Mouse (Mus musculus): Measurements from ENCODE around the gene Efcab5. TPM values are rescaled to one million over a fixed set of nuclear protein-coding genes. Genes with fewer than 3 reads are reported as not detected.
"Not testable (repeated sequence)": the region's sequence is repeated elsewhere in the genome, so short reads cannot be mapped to it uniquely, and the experiment has no call there.

Gene Efcab5
- polyA plus RNA-seq, 1 experiment from 2014 or later = 0.79 TPM

GRCm38 (mm10) chr11:77174531-77174930 lies 14.2 kb downstream of the Efcab5 start:
- Histone ChIP-seq H3K4me1 (no peaks in the 10 kb centered on the region), H3K9me3 (replicated peaks) (no peaks in the 10 kb centered on the region), H3K36me3 (no peaks in the 10 kb centered on the region), H3K27ac (replicated peaks) (no peak overlapping the region), H3K4me3 (replicated peaks) (no peak overlapping the region), H3K9ac (no peak overlapping the region), H3K4me2 (replicated peaks) (no peak overlapping the region), H3K27me3 (no peaks in the 10 kb centered on the region)
- no peak for ATAC-seq (ENCODE audit: insufficient number of reproducible peaks, low FRiP score, low TSS enrichment, low read depth)
- WGBS = 52% methylated on average over 7 of the region's 7 CpGs

GRCm38 (mm10) chr11:77173731-77174130 lies 15.0 kb downstream of the Efcab5 start:
- no peak overlapping the region for H3K4me2 ChIP-seq (replicated peaks)
- no peak for ATAC-seq (ENCODE audit: insufficient number of reproducible peaks, low FRiP score, low TSS enrichment, low read depth)
- H3K4me3 ChIP-seq (replicated peaks) = no peak overlapping the region
- 45% methylated on average over 4 of the region's 4 CpGs for WGBS
- no peaks in the 10 kb centered on the region for H3K27me3 ChIP-seq
- H3K36me3 ChIP-seq = no peaks in the 10 kb centered on the region
- H3K9me3 ChIP-seq (replicated peaks) = no peaks in the 10 kb centered on the region
- no peak overlapping the region for H3K27ac ChIP-seq (replicated peaks)
- H3K9ac ChIP-seq = no peak overlapping the region
- no peaks in the 10 kb centered on the region for H3K4me1 ChIP-seq

DNA sequence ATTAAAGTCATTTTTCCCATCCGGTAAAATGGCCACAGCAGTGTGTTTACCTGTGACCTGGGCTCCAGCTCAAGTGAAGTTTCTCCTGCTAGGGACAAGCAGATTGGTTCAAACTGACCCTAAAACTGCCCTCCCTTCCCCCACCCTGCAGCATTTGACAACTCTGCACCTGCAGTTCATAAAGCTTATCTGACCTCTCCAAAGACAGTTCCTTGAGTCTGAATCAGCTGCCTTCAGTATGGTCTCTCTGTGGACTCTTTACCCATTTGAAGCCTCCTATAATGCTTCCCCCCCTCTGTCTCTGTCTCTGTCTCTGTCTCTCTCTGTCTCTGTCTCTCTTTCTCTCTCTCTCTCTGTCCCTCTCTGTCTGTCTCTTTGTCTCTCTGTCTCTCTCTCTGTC lies 28.0 kb downstream of the Efcab5 start:
- Histone ChIP-seq H3K9ac (no peak overlapping the region), H3K9me3 (replicated peaks) (no peaks in the 10 kb centered on the region), H3K4me2 (replicated peaks) (no peak overlapping the region), H3K36me3 (no peaks in the 10 kb centered on the region), H3K4me3 (replicated peaks) (no peak overlapping the region), H3K27me3 (no peaks in the 10 kb centered on the region), H3K4me1 (no peaks in the 10 kb centered on the region), H3K27ac (replicated peaks) (no peak overlapping the region)
- no peak for ATAC-seq (ENCODE audit: insufficient number of reproducible peaks, low FRiP score, low TSS enrichment, low read depth)
- 83% methylated on average over 1 of the region's 1 CpGs for WGBS

DNA sequence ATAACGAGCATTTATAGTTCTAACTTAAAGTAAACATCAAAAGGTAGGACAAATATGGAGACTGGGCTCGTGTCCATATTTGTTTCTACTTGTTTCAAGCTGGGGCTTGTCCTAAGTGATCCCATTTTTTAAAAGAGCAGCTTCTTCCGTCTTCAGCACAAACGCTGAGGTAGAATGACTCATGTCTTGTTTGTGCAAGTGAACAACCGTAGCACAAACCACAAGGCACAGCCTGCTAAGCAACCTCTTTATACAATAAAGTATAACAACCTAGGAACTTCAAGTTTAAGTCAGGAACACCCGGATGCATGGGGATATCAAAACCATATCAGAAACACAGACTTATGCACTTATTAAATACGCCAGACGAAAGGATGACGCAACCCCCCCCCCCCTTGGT lies 28.4 kb downstream of the Efcab5 start:
- Histone ChIP-seq H3K9ac (no peak overlapping the region), H3K9me3 (replicated peaks) (no peaks in the 10 kb centered on the region), H3K4me1 (no peaks in the 10 kb centered on the region), H3K27ac (replicated peaks) (no peak overlapping the region), H3K4me2 (replicated peaks) (no peak overlapping the region), H3K4me3 (replicated peaks) (no peak overlapping the region), H3K27me3 (no peaks in the 10 kb centered on the region), H3K36me3 (no peaks in the 10 kb centered on the region)
- WGBS = 68% methylated on average over 9 of the region's 9 CpGs
- ATAC-seq (ENCODE audit: insufficient number of reproducible peaks, low FRiP score, low TSS enrichment, low read depth) = no peak

DNA sequence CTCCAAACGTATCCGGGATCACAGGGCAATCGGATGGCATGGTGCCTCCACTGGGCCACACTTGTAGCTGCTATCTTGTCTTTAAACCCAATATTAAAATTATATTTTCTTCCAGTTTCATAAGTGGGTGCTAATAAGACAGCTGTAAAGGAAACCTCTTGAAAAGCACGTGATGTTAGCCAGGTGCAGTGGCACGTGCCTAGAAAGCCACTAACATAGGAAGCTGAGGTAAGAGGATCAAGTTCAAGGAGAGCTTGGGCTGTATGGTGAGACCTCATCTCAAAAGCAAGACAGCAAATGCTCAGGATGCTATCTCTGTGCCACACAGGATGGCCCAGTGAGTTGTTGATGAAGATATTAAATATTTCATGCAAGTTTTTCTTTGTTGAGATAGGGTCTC lies 34.6 kb downstream of the Efcab5 start:
- Histone ChIP-seq H3K27ac (replicated peaks) (no peak overlapping the region), H3K27me3 (no peaks in the 10 kb centered on the region), H3K36me3 (no peaks in the 10 kb centered on the region), H3K9ac (no peak overlapping the region), H3K9me3 (replicated peaks) (no peaks in the 10 kb centered on the region), H3K4me1 (no peaks in the 10 kb centered on the region), H3K4me2 (replicated peaks) (no peak overlapping the region), H3K4me3 (replicated peaks) (no peak overlapping the region)
- WGBS = 67% methylated on average over 5 of the region's 5 CpGs
- ATAC-seq (ENCODE audit: insufficient number of reproducible peaks, low FRiP score, low TSS enrichment, low read depth) = no peak

GRCm38 (mm10) chr11:77150806-77151205 lies 38.0 kb downstream of the Efcab5 start:
- ATAC-seq (ENCODE audit: insufficient number of reproducible peaks, low FRiP score, low TSS enrichment, low read depth) = no peak
- Histone ChIP-seq H3K4me2 (replicated peaks) (no peak overlapping the region), H3K27me3 (no peaks in the 10 kb centered on the region), H3K27ac (replicated peaks) (no peak overlapping the region), H3K4me1 (no peaks in the 10 kb centered on the region), H3K36me3 (no peaks in the 10 kb centered on the region), H3K4me3 (replicated peaks) (no peak overlapping the region), H3K9ac (no peak overlapping the region), H3K9me3 (replicated peaks) (no peaks in the 10 kb centered on the region)
- 91% methylated on average over 6 of the region's 6 CpGs for WGBS

DNA sequence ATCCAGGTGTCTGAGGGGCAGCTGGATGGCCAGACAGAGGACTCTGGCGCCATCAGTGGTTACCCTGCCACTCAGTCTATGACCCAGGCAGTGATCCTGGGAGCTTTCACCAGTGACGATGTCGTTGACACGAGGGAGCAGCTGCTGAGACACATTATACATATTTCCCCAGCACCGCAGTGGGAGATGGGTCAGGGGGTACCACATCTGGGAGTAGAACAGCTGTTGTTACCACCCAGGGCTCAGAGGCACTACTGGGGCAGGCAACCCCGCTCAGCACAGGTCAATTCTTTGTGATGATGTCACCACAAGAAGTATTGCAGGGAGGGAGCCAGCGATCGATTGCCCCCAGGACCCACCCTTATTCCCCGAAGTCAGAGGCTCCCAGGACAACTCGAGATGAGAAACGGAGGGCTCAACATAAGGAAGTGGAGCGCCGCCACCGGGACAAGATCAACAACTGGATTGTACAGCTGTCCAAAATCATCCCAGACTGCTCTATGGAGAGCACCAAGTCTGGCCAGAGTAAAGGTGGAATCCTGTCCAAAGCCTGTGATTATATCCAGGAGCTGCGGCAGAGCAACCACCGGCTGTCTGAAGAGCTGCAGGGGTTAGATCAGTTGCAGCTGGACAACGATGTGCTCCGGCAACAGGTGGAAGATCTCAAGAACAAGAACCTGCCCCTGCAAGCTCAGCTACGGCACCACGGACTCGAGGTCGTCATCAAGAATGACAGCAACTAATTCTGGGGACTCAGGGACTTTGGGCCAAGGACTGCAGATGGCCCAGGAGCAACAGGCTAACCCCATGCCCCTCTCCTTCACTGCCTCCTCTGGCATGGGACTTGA lies 38.8 kb downstream of the Efcab5 start:
- H3K27me3 ChIP-seq; H3K9me3 ChIP-seq (replicated peaks); H3K36me3 ChIP-seq; H3K27ac ChIP-seq (replicated peaks); H3K4me3 ChIP-seq (replicated peaks); ATAC-seq (ENCODE audit: insufficient number of reproducible peaks, low FRiP score, low TSS enrichment, low read depth); H3K9ac ChIP-seq; H3K4me2 ChIP-seq (replicated peaks); H3K4me1 ChIP-seq: not testable (repeated sequence)
- WGBS = 74% methylated on average over 22 of the region's 22 CpGs

GRCm38 (mm10) chr11:77148774-77149173 lies 40.0 kb downstream of the Efcab5 start:
- no peak overlapping the region for H3K9ac ChIP-seq
- no peak for ATAC-seq (ENCODE audit: insufficient number of reproducible peaks, low FRiP score, low TSS enrichment, low read depth)
- WGBS = 75% methylated on average over 2 of the region's 2 CpGs
- no peaks in the 10 kb centered on the region for H3K27me3 ChIP-seq
- H3K4me3 ChIP-seq (replicated peaks) = no peak overlapping the region
- no peaks in the 10 kb centered on the region for H3K36me3 ChIP-seq
- H3K9me3 ChIP-seq (replicated peaks) = no peaks in the 10 kb centered on the region
- no peak overlapping the region for H3K27ac ChIP-seq (replicated peaks)
- H3K4me2 ChIP-seq (replicated peaks) = no peak overlapping the region
- H3K4me1 ChIP-seq = no peaks in the 10 kb centered on the region

GRCm38 (mm10) chr11:77147753-77148152 lies 41.0 kb downstream of the Efcab5 start:
- Histone ChIP-seq H3K36me3 (no peaks in the 10 kb centered on the region), H3K4me2 (replicated peaks) (no peak overlapping the region), H3K9ac (no peak overlapping the region), H3K4me3 (replicated peaks) (no peak overlapping the region), H3K4me1 (no peaks in the 10 kb centered on the region), H3K27ac (replicated peaks) (no peak overlapping the region), H3K27me3 (no peaks in the 10 kb centered on the region), H3K9me3 (replicated peaks) (no peaks in the 10 kb centered on the region)
- no peak for ATAC-seq (ENCODE audit: insufficient number of reproducible peaks, low FRiP score, low TSS enrichment, low read depth)
- WGBS = 86% methylated on average over 3 of the region's 3 CpGs

DNA sequence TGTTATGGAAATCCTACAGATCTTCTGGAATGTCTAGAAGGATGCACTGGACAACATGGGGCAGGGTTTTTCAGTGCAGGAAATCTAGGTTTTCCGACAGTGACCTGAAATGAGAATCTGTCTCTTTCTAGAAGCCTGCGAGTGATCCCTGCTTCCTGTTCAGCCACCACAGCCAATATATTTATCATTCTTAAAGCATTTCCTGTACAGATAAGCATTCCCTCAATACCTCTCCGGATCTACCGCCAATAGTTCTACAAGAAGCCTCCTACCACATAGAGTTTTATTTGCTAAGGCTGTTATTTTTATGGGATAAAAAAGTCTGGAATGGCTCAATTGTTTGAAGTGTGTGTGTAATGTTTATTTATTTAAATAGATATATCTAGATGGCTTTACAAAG lies 43.3 kb downstream of the Efcab5 start:
- WGBS = 72% methylated on average over 4 of the region's 4 CpGs
- no peaks in the 10 kb centered on the region for H3K36me3 ChIP-seq
- no peak overlapping the region for H3K27ac ChIP-seq (replicated peaks)
- no peak for ATAC-seq (ENCODE audit: insufficient number of reproducible peaks, low FRiP score, low TSS enrichment, low read depth)
- H3K27me3 ChIP-seq = no peaks in the 10 kb centered on the region
- no peaks in the 10 kb centered on the region for H3K9me3 ChIP-seq (replicated peaks)
- H3K4me3 ChIP-seq (replicated peaks) = no peak overlapping the region
- H3K4me1 ChIP-seq = no peaks in the 10 kb centered on the region
- no peak overlapping the region for H3K9ac ChIP-seq
- H3K4me2 ChIP-seq (replicated peaks) = no peak overlapping the region

DNA sequence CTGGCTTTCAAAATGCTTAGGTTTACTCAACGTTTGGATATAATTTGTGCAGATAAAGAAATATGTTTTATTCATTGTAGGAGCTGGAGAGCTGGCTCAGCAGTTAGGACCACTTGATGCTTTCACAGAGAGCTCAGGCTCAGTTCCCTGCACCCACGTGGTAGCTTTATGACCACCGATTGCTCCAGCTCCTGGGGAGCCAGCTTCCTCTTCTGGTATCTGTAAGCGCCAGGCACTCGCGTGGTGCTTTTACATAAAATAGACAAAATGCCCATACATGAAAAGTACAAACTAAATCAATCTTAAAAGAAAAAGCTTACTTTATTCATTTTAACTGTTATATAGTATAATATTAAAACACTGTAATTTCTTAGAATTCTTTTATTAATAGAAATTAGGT lies 46.8 kb downstream of the Efcab5 start:
- Histone ChIP-seq H3K4me2 (replicated peaks) (no peak overlapping the region), H3K27me3 (no peaks in the 10 kb centered on the region), H3K9ac (no peak overlapping the region), H3K4me1 (no peaks in the 10 kb centered on the region), H3K9me3 (replicated peaks) (no peaks in the 10 kb centered on the region), H3K4me3 (replicated peaks) (no peak overlapping the region), H3K27ac (replicated peaks) (no peak overlapping the region), H3K36me3 (no peaks in the 10 kb centered on the region)
- no peak for ATAC-seq (ENCODE audit: insufficient number of reproducible peaks, low FRiP score, low TSS enrichment, low read depth)
- 74% methylated on average over 6 of the region's 6 CpGs for WGBS

- WGBS = 86% methylated on average over 6 of the region's 6 CpGs
- ATAC-seq (ENCODE audit: insufficient number of reproducible peaks, low FRiP score, low TSS enrichment, low read depth) = no peak
- Histone ChIP-seq H3K9ac (no peak overlapping the region), H3K4me3 (replicated peaks) (no peak overlapping the region), H3K27me3 (no peaks in the 10 kb centered on the region), H3K27ac (replicated peaks) (no peak overlapping the region), H3K4me1 (no peaks in the 10 kb centered on the region), H3K36me3 (no peaks in the 10 kb centered on the region), H3K9me3 (replicated peaks) (no peaks in the 10 kb centered on the region), H3K4me2 (replicated peaks) (no peak overlapping the region)
Observed at GRCm38 (mm10) chr11:77139976-77140375, 48.8 kb downstream of the Efcab5 start.

All from embryonic facial prominence, embryonic 15.5 days (tissue).